Mouse (Mus musculus) stomach, postnatal 0 days (tissue): Measurements from ENCODE around the gene Zfp800. TPM values are rescaled to one million over a fixed set of nuclear protein-coding genes. Genes with fewer than 3 reads are reported as not detected.

Experiments
- ATAC-seq: fragments of 200-750 bp; cut with Nextera tagmentation; 2 replicates; pipeline ENCODE4 v1.8.0; 2017; ENCODE audit not compliant: low FRiP score, low TSS enrichment
- DNase-seq: peaks from one replicate; pipeline ENCODE4 v3.0.0-alpha.2; 2016; ENCODE audit warnings: low spot score
- H3K27ac ChIP-seq: fragments of 300-500 bp; sonication (generic); replicated peaks from 2 replicates; pipeline ENCODE4 v1.5.1; 2014; ENCODE audit warnings: mild to moderate bottlenecking, control low read depth
- H3K27me3 ChIP-seq: fragments of 300-500 bp; sonication (generic); 2 replicates; pipeline ENCODE4 v1.6.1; 2014; ENCODE audit warnings: low read length; ENCODE audit not compliant: control insufficient read depth, insufficient read depth
- H3K36me3 ChIP-seq: fragments of 300-500 bp; sonication (generic); 2 replicates; pipeline ENCODE4 v1.6.1; 2014; ENCODE audit warnings: low read length, mixed read lengths; ENCODE audit not compliant: control insufficient read depth, insufficient read depth
- H3K4me1 ChIP-seq: fragments of 300-500 bp; sonication (generic); replicated peaks from 2 replicates; pipeline ENCODE4 v1.6.1; 2014; ENCODE audit warnings: antibody characterized with exemption; ENCODE audit not compliant: control insufficient read depth, insufficient read depth
- H3K4me2 ChIP-seq: fragments of 300-500 bp; sonication (generic); replicated peaks from 2 replicates; pipeline ENCODE4 v1.6.1; 2014; ENCODE audit warnings: low read depth, mild to moderate bottlenecking, control low read depth, moderate library complexity
- H3K4me3 ChIP-seq: fragments of 300-500 bp; sonication (generic); 2 replicates; pipeline ENCODE4 v1.5.1; 2014; ENCODE audit warnings: low read depth, low read length, control low read depth
- H3K9ac ChIP-seq: fragments of 300-500 bp; sonication (generic); 2 replicates; pipeline ENCODE4 v1.6.1; 2014; ENCODE audit warnings: mild to moderate bottlenecking, low read length, control low read depth, mixed read lengths
- H3K9me3 ChIP-seq: fragments of 300-500 bp; sonication (generic); 2 replicates; pipeline ENCODE4 v1.6.1; 2016; ENCODE audit warnings: low read length; ENCODE audit not compliant: control insufficient read depth
- CTCF ChIP-seq: IDR thresholded peaks from 2 replicates; pipeline ENCODE4 v1.5.1; 2016; ENCODE audit warnings: antibody characterized with exemption, low read depth, mild to moderate bottlenecking, moderate library complexity
- EP300 ChIP-seq: optimal IDR thresholded peaks from 2 replicates; pipeline ENCODE3; 2016; ENCODE audit warnings: antibody characterized with exemption
- WGBS: fragments of 180-500 bp; shearing (Covaris S2); extraction: QIAGEN DNeasy Blood & Tissue Kit; methylation state at CpG from one replicate; pipeline ENCODE4 v1.1.7; 2014; 5-methylcytosine and 5-hydroxymethylcytosine counted together
- polyA plus RNA-seq: library from polyadenylated mRNA; unstranded; fragments of >200 nt; fragmentation: Nextera tagmentation; extraction: Ambion mirVana; gene quantifications from 2 replicates; pipeline ENCODE4 v1.2.1, GENCODE M21; 2015

Zfp800 gene
- polyA plus RNA-seq, 1 experiment from 2014 or later, result 18.4 TPM

- no peak for ATAC-seq
- H3K9ac ChIP-seq, result no peak overlapping the region
- H3K36me3 ChIP-seq, result no peaks in the 10 kb centered on the region
- no peak overlapping the region for H3K27ac ChIP-seq
- no peaks in the 10 kb centered on the region for H3K4me1 ChIP-seq
- WGBS, result 46% methylated on average over 7 of the region's 7 CpGs
- peak; percentile 21 for DNase-seq
- no peaks in the 10 kb centered on the region for H3K27me3 ChIP-seq
- no peak overlapping the region for H3K4me3 ChIP-seq
- H3K9me3 ChIP-seq, result no peaks in the 10 kb centered on the region
- no peak for TF ChIP-seq EP300
- TF ChIP-seq CTCF, result no peak
- H3K4me2 ChIP-seq, result no peak overlapping the region
These were observed 52.6 kb downstream of the Zfp800 start for GRCm38 (mm10) chr6:28345181-28345580.

- Histone ChIP-seq H3K36me3 (no peaks in the 10 kb centered on the region), H3K4me3 (no peak overlapping the region), H3K9me3 (no peaks in the 10 kb centered on the region), H3K27ac (no peak overlapping the region), H3K4me2 (no peak overlapping the region), H3K27me3 (no peaks in the 10 kb centered on the region), H3K9ac (no peak overlapping the region), H3K4me1 (no peaks in the 10 kb centered on the region)
- DNase-seq, result no peak
- TF ChIP-seq EP300 (no peak), CTCF (no peak)
- no peak for ATAC-seq
- WGBS, result 68% methylated on average over 5 of the region's 5 CpGs
These were observed 54.9 kb downstream of the Zfp800 start for GRCm38 (mm10) chr6:28342863-28343262.

GRCm38 (mm10) chr6:28341174-28341573 lies 56.6 kb downstream of the Zfp800 start:
- DNase-seq (no peak), ATAC-seq (no peak)
- Histone ChIP-seq H3K9me3 (no peaks in the 10 kb centered on the region), H3K9ac (no peak overlapping the region), H3K4me2 (no peak overlapping the region), H3K27ac (no peak overlapping the region), H3K4me1 (no peaks in the 10 kb centered on the region), H3K4me3 (no peak overlapping the region), H3K36me3 (no peaks in the 10 kb centered on the region), H3K27me3 (no peaks in the 10 kb centered on the region)
- TF ChIP-seq CTCF, result no peak
- WGBS, result 82% methylated on average over 4 of the region's 4 CpGs

GRCm38 (mm10) chr6:28339410-28339809 lies 58.4 kb downstream of the Zfp800 start:
- TF ChIP-seq CTCF (peak; percentile 49), EP300 (no peak)
- 86% methylated on average over 5 of the region's 5 CpGs for WGBS
- ATAC-seq, result no peak

GRCm38 (mm10) chr6:28333696-28334095 lies 64.1 kb downstream of the Zfp800 start:
- WGBS, result 82% methylated on average over 5 of the region's 5 CpGs
- H3K9ac ChIP-seq, result no peak overlapping the region
- no peaks in the 10 kb centered on the region for H3K9me3 ChIP-seq
- DNase-seq (no peak), ATAC-seq (no peak)
- no peaks in the 10 kb centered on the region for H3K4me1 ChIP-seq
- H3K27ac ChIP-seq, result no peak overlapping the region
- H3K36me3 ChIP-seq, result no peaks in the 10 kb centered on the region
- H3K27me3 ChIP-seq, result no peaks in the 10 kb centered on the region
- no peak overlapping the region for H3K4me3 ChIP-seq
- H3K4me2 ChIP-seq, result no peak overlapping the region
- no peak for TF ChIP-seq EP300
- no peak for TF ChIP-seq CTCF

More at GRCm38 (mm10) chr6:28339410-28339809, 58.4 kb downstream of the Zfp800 start:
- no peaks in the 10 kb centered on the region for H3K4me1 ChIP-seq
- no peak overlapping the region for H3K4me3 ChIP-seq
- H3K4me2 ChIP-seq, result no peak overlapping the region
- no peak overlapping the region for H3K27ac ChIP-seq
- no peaks in the 10 kb centered on the region for H3K9me3 ChIP-seq
- no peaks in the 10 kb centered on the region for H3K27me3 ChIP-seq
- no peak overlapping the region for H3K9ac ChIP-seq
- H3K36me3 ChIP-seq, result no peaks in the 10 kb centered on the region
- no peak for DNase-seq

- H3K27me3 ChIP-seq, result no peaks in the 10 kb centered on the region
- H3K36me3 ChIP-seq, result no peaks in the 10 kb centered on the region
- WGBS, result 87% methylated on average over 3 of the region's 3 CpGs
- no peaks in the 10 kb centered on the region for H3K4me1 ChIP-seq
- H3K27ac ChIP-seq, result no peak overlapping the region
- H3K4me2 ChIP-seq, result no peak overlapping the region
- no peaks in the 10 kb centered on the region for H3K9me3 ChIP-seq
- no peak for ATAC-seq
- H3K4me3 ChIP-seq, result no peak overlapping the region
- H3K9ac ChIP-seq, result no peak overlapping the region
- TF ChIP-seq CTCF (no peak), EP300 (no peak)
- DNase-seq, result no peak
These were observed 65.3 kb downstream of the Zfp800 start for GRCm38 (mm10) chr6:28332546-28332945.
